Mouse (Mus musculus) layer of hippocampus, adult 18-20 months (tissue): ENCODE measurements around the gene E2f7. TPM values are rescaled to one million over a fixed set of nuclear protein-coding genes. Genes with fewer than 3 reads are reported as not detected.
A peak's percentile ranks its signal among the peaks of the same experiment; 100 is the strongest.

ENCODE experiments used
- DNase-seq, 2 experiments: peaks; one replicate each; pipeline ENCODE4 v3.0.0; 2022; ENCODE audit warnings: low spot score in 2 of 2
- total RNA-seq, 2 experiments: library from RNA; stranded (reverse); gene quantifications; 2 replicates each; pipeline ENCODE4 v1.2.3; 2021

The E2f7 gene
- total RNA-seq, 2 experiments from 2014 or later, result 0.12 to 0.25 TPM

GRCm38 (mm10) chr10:110773201-110773600, 28.0 kb downstream of the E2f7 start:
- no peak for DNase-seq

GRCm38 (mm10) chr10:110773878-110774277, 28.6 kb downstream of the E2f7 start:
- no peak for DNase-seq

DNA sequence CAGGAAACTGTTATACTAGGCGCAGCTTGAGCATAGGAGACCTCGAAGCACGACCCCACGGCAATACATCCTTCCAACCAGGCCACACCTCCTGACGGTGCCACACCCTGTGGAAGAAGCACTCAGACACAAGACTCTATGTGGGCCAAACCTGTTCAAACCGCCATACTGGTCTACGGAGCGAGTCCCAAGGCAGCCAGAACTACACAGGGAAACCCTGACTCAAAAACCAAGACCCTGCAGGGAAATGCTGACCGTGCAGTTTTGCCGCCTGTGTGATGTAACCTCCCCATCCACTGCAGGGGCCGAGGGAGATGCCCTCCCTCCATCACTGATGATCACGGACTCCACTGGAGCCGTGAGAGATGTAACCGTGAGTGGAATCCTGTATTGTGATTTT, 36.5 kb downstream of the E2f7 start:
- no peak for DNase-seq

DNA sequence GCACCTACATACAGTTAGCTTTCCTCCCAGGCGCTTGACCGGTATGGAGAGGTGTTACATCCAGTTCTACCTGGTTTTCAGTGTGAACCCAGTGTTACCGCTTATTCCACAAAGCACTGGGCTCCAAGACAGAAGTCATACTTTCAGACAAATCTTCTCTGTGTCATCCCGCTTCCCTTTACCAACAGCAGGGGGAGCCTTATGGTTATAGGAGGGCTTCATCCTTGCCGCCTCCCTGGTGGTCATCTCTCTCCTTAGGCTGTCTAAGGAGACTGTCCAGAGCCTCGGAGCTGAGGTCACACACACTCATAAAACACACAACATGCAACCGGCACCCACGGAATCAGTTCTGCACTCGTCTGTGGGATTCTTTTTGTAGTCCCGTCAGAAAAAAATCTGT, 37.4 kb downstream of the E2f7 start:
- no peak for DNase-seq

DNA sequence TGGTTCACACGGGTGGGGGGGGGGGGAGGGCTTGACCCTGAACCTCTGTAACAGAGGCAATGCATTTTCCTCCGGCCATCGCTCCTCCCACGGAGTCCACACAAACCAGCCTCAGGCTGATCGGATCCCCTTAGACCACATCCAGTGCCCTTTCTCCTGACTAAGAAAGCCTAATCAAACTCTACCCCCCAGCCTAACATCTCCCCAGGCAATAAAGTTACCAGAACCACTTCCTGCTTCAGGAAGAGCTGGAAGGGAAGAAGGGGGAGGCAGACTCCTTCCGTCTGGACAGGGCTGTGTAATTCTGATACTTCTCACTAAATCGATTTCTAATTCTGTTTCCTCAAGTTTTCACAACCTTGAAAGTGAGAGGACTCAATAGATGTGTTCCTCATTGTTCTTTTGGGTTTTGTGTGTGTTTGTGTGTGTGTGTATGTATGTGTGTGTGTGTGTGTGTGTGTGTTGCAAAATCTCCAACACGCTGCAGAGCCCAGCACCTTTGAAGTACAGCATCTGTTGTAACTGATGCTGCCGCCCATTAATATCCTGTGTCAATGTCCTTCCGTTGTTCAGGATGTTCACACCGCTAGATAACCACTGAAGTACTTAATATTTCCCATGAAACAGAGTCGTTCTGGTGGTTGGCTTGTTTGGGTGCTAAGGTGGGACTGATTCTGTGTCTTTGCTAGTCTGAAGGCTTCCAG, 43.0 kb downstream of the E2f7 start:
- DNase-seq, result no peak

DNA sequence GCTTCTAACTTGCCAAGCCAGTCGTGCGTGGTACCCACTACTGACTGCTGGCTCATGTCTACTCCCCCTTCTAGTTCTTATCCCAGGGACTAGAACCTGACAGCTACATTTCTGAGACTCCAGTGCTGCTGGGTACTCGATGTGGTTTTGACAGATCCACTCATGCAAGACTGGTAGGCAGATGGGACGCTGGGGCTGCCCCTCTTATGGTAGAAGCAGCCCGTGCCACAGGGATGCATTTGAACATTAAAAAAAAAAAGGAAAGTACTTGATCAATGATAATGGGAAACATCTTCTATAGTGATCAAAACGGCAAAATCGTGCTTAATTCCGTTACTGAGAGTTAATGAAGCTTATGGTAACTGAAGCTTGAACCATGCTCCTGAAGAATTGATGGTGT, 44.4 kb downstream of the E2f7 start:
- no peak for DNase-seq

DNA sequence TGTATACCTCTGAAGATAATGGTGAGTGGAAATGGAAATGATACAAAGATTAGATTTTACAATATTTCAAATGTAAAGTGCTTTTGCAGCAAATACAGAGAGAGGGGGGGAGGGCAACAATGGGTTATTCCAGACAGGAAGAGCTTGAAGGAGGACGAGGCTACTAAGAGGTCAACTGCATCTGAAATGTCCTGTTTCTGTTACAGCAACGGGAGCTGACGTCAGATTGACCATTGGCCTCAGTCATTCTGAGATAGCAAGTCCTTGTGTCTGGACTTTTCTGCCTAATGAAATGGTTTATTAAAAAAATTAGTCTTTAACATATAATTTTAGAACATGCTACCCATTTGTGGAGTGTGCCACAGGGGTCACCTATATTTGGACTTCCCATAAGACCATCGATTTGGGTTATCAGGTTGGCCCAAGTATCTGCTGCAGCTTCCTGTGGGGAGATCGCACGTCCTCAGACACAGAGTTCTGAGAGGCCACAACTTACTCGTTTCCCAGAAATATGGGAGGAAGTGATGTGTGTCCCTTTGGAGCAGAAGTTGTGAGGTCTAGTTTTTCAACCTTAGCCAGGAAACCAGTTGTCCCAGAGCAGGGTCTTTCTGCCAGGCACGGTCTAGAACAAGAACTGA, 48.0 kb downstream of the E2f7 start:
- DNase-seq, result no peak

GRCm38 (mm10) chr10:110794564-110795205, 49.4 kb downstream of the E2f7 start:
- peak in 1 of 2 experiments; percentile 42 for DNase-seq

GRCm38 (mm10) chr10:110795206-110795796, 50.1 kb downstream of the E2f7 start:
- no peak for DNase-seq

GRCm38 (mm10) chr10:110801296-110801695, 56.1 kb downstream of the E2f7 start:
- no peak for DNase-seq

- no peak for DNase-seq
Observed at GRCm38 (mm10) chr10:110804279-110805024, 59.2 kb downstream of the E2f7 start.

DNA sequence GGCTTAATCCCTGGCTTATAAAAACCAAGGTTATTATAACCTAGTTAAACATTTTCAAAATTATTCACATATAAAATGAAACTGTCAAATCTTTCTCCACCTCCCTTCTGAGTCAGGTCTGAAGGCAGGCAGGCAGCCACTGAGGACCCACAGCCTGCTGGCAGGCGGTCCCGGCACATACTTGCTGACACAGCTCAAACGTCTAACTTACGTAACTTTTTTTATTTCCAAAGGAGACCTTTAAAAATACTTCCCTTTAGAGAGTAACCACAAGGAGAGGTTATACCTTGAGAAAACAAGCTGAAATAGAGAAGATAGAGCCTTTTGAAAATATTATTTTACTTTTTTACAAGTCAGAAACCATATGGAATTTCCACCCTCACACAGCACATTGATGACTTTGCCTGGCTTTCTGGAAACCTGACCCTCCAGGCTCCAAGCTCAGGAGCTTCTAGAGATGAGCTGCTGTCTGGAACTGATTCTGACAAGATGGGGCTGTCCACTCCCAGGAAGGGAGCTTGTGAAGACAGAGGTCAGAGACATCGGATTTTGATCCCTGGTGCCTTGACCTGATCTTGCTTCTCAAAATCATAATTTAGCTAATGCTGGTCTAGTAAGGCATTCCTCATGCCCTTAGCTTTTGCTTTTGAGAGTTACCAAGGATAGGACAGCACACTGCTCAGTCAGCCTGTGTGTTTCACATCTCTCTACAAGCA, 59.9 kb downstream of the E2f7 start:
- DNase-seq, result no peak

DNA sequence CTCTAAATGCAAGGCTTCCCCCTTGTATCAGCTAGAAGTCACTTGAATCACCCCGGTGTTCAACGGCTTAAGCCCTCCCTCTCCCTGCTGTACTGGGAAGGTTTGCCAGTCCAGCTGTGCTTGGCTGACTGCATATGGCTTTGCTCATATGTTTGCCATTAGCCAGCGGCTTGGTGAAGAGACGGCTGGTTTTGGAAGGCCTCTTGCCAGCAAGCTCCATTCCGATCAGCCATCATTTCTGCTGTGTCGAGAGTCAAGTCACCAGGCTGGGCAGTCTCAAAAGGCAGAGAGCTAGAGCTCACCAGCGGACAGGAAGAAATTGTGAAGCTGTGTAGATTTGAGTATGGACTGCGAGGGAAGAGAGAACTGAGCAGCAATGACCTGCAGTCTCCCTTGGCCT, 61.2 kb downstream of the E2f7 start:
- no peak for DNase-seq

DNA sequence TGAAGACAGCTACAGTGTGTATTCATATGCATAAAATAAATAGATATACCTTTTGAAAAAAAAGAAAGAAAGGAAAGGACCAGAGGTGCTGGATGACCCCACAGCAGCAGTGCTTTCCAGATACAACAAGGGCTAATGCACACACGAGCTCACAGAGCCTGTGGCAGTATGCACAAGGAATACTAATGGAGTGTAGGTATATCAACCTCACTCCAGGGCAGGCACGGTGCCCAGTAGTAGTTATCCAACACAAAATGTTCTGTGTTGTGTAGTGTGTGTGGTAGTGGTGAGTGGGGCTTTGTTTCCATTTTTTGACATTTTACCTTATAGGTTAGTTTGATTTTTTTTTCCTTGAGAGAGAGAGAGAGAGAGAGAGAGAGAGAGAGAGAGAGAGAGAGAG, 65.3 kb downstream of the E2f7 start:
- no peak for DNase-seq

GRCm38 (mm10) chr10:110811209-110811861, 66.1 kb downstream of the E2f7 start:
- no peak for DNase-seq

DNA sequence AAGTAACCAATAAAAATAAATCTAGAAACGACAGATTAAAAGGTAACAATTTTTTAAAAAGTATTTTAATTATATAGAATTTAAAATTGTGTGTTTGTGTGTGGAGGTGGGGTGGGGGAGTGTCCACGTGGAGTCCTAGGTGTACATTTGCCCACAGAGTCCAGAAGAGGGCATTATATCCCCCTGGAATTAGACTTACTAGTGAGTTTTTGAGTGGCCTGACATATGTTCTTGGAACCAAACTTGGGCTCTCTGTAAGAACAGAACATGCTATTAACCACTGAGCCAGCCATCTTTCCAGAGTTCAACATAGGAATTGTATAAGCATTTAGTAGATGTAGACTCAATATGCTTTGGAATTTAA, 66.6 kb downstream of the E2f7 start:
- DNase-seq, result no peak

- DNase-seq, result no peak
Observed at GRCm38 (mm10) chr10:110821139-110821538, 75.9 kb downstream of the E2f7 start.

- DNase-seq, result no peak
Observed at GRCm38 (mm10) chr10:110821692-110822091, 76.5 kb downstream of the E2f7 start.

DNA sequence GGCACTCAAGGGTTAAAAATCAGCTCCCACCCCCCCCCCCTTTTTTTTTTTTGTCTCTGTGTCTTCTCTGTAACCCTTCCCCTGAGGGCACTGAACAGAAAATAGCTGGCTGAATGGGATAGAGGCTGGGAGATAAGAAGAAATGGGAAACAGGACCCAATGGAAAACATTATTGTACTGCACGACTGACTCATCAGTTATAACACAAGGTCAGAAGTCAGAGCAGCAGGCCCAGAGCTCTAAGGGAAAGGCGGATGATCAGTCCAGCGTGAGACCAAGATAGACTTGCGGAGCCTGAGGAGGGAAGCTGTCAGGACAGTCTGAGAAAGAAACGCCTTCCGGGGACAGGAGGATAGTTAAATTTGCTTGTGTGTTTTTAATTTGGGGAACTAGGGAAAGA, 87.1 kb downstream of the E2f7 start:
- no peak for DNase-seq

- DNase-seq, result no peak
Observed at GRCm38 (mm10) chr10:110835115-110835806, 90.0 kb downstream of the E2f7 start.
